Mouse (Mus musculus) kidney, embryonic 16.5 days (tissue): Measurements from ENCODE around the gene Map3k5. TPM values are rescaled to one million over a fixed set of nuclear protein-coding genes. Genes with fewer than 3 reads are reported as not detected.

Experiments used
- ATAC-seq: fragments of 200-750 bp; cut with Nextera tagmentation; 2 replicates; pipeline ENCODE4 v1.8.0; 2017; ENCODE audit warnings: moderate TSS enrichment; ENCODE audit not compliant: low FRiP score, low TSS enrichment
- H3K27ac ChIP-seq: fragments of 300-500 bp; sonication (generic); 2 replicates; pipeline ENCODE4 v1.5.1; 2014; ENCODE audit warnings: low read length
- H3K27me3 ChIP-seq: fragments of 300-500 bp; sonication (generic); 2 replicates; pipeline ENCODE4 v1.6.1; 2014; ENCODE audit warnings: low read length, control low read depth, mixed read lengths; ENCODE audit not compliant: insufficient read depth
- H3K36me3 ChIP-seq: fragments of 300-500 bp; sonication (generic); 2 replicates; pipeline ENCODE4 v1.6.1; 2014; ENCODE audit warnings: low read length, control low read depth, mixed read lengths; ENCODE audit not compliant: insufficient read depth
- H3K4me1 ChIP-seq: fragments of 300-500 bp; sonication (generic); 2 replicates; pipeline ENCODE4 v1.6.1; 2014; ENCODE audit warnings: low read length, control low read depth, mixed read lengths; ENCODE audit not compliant: insufficient read depth
- H3K4me2 ChIP-seq: fragments of 300-500 bp; sonication (generic); replicated peaks from 2 replicates; pipeline ENCODE4 v1.6.1; 2014; ENCODE audit warnings: low read depth, low read length
- H3K4me3 ChIP-seq: fragments of 300-500 bp; sonication (generic); 2 replicates; pipeline ENCODE4 v1.5.1; 2014; ENCODE audit warnings: mild to moderate bottlenecking, low read length
- H3K9ac ChIP-seq: fragments of 300-500 bp; sonication (generic); replicated peaks from 2 replicates; pipeline ENCODE4 v1.6.1; 2014; ENCODE audit warnings: low read length
- H3K9me3 ChIP-seq: fragments of 300-500 bp; sonication (generic); 2 replicates; pipeline ENCODE4 v1.6.1; 2016; ENCODE audit warnings: low read length, control low read depth
- WGBS: fragments of 180-500 bp; shearing (Covaris S2); extraction: QIAGEN DNeasy Blood & Tissue Kit; methylation state at CpG from one replicate; pipeline ENCODE4 v1.1.7; 2014; 5-methylcytosine and 5-hydroxymethylcytosine counted together
- polyA plus RNA-seq: library from polyadenylated mRNA; unstranded; fragments of >200 nt; fragmentation: Nextera tagmentation; extraction: Ambion mirVana; gene quantifications from 2 replicates; pipeline ENCODE4 v1.2.1, GENCODE M21; 2015

Gene Map3k5
- polyA plus RNA-seq, 1 experiment from 2014 or later: 2.4 TPM

DNA sequence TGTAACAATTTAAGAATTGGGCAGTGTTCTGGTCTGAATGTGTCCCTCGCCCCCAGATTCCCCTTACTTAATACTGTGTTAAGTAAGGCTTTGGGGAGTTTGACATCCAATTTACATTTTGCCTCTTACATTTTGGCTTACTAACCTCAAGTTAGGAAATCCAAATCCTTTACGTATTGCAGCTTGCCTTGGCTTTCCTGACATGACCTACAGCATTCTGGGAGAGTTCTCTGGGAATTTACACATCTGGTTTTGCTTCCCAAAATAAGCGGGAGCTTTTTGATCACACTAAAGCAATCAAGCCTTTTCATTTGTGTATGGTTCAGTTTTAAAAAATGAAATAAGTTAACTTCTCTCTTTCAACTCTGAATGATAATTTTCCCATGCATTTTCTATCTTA, 1.3 kb upstream of the Map3k5 start:
- H3K9ac ChIP-seq: no peak overlapping the region
- no peak for ATAC-seq

DNA sequence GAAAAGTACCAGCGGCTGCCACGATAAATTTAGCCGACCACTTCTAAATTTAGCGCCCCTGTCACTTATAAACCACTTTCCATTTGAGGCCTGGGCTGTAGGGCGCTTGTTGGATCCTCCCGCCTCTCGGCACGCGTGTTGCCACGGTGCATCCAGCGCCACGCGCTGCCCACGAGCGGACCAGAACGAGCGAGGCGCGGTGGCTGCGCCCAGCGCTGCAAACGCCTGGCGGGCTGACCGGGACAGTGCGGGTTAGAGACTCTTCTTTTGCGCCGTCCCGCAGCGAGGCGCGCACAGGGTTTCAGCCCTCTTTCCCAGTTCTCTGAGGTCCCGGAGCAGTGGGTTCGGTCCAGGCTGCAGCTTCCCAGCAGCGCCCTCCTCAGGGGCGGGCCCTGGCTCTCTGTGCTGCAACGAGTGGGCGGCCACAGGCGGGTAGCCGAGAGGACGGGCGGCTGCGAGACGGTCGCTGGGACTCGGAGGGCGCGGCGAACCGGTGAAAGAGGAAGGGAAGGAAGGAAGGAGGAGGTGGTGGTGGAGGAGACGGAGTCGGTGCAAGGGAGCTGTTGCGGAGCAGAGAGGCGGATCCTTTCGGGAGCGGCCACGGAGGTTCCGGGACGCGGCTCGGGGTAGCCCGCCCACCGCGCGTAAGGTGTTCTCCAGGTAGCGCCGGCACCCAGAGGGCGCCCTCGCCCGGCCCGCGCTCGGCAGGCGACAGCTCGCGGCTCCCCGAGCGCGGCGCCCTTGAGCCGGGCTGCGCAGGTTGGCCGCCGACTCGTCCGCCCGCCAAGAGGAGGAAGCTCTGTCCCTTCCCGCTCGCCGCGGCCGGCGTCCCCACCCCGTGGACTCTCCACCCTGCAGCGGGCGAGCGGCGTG, 525 bp upstream of the Map3k5 start:
- H3K9ac ChIP-seq: peak overlapping the region; percentile 87
- H3K4me2 ChIP-seq: peak overlapping the region; percentile 89
- H3K4me3 ChIP-seq: peak overlapping the region; percentile 79
- no peaks in the 10 kb centered on the region for H3K9me3 ChIP-seq
- under 1% methylated on average over 87 of the region's 97 CpGs for WGBS
- H3K4me1 ChIP-seq: peaks cover 23% of the 10 kb centered on the region
- H3K27me3 ChIP-seq: peaks cover 4% of the 10 kb centered on the region; the same call in 1 of the 2 replicates
- no peaks in the 10 kb centered on the region for H3K36me3 ChIP-seq
- ATAC-seq: peak; percentile 94
- peak overlapping the region; percentile 69 for H3K27ac ChIP-seq

More for the DNA sequence above, 1.3 kb upstream of the Map3k5 start:
- Histone ChIP-seq H3K27ac (no peak overlapping the region), H3K27me3 (peaks cover 4% of the 10 kb centered on the region; the same call in 1 of the 2 replicates), H3K4me2 (peak overlapping the region; percentile 89), H3K4me1 (peaks cover 16% of the 10 kb centered on the region), H3K4me3 (peak overlapping the region; percentile 79), H3K9me3 (no peaks in the 10 kb centered on the region), H3K36me3 (no peaks in the 10 kb centered on the region)
- WGBS: 38% methylated on average over 3 of the region's 3 CpGs

DNA sequence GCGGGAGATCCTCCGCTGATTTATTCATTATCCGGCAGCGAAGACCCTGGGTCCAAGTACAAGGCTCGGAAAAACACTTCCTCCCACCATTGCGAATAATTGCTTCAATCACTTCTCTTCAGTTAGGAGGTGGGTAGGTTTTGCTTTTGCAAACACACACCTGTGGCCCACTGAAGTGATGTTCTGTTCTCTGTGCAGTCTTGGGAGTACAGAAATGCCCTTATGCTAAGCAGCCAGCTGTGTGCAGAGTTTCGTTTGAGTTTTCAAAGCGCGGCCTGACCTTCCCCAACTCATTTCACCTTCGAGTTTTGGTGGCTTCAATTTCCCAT, 987 bp downstream of the Map3k5 start:
- peaks cover 4% of the 10 kb centered on the region; the same call in 1 of the 2 replicates for H3K27me3 ChIP-seq
- peaks cover 39% of the 10 kb centered on the region for H3K4me1 ChIP-seq
- WGBS: 4% methylated on average over 10 of the region's 10 CpGs
- ATAC-seq: no peak
- H3K36me3 ChIP-seq: no peaks in the 10 kb centered on the region
- peak overlapping the region; percentile 79 for H3K4me3 ChIP-seq
- peak overlapping the region; percentile 89 for H3K4me2 ChIP-seq
- H3K9me3 ChIP-seq: no peaks in the 10 kb centered on the region
- H3K27ac ChIP-seq: peak overlapping the region; percentile 0; the same call in 1 of the 2 replicates
- H3K9ac ChIP-seq: peak overlapping the region; percentile 87

DNA sequence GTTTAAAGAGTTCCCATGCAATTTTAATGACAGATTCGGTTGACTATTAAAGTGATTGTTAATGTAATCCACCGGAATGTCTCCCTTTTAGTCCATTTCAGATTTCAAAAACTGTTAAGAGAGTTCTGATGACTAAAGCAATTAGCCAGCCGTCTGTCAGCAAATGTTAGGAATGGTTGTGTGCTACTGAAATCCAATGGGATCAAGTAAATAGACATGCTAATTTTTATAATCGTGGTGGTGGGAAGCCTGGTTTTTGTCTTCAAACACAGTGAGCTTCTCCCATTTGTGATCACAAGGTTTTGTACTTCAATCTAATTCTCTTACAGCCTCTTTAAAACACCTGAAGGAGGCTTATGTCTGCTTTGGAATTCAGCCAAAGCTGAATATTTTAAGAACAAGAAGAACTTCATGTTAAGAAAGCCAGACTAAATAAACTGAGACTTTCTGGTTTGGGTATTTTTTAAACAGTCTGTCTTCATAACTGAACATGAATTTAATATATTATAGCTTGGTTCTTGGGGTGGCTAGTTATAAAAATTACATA, 1.6 kb downstream of the Map3k5 start:
- no peak for ATAC-seq
- H3K27ac ChIP-seq: no peak overlapping the region
- H3K4me1 ChIP-seq: peaks cover 43% of the 10 kb centered on the region
- H3K36me3 ChIP-seq: no peaks in the 10 kb centered on the region
- H3K27me3 ChIP-seq: peaks cover 4% of the 10 kb centered on the region; the same call in 1 of the 2 replicates
- peak overlapping the region; percentile 22 for H3K4me3 ChIP-seq
- H3K9me3 ChIP-seq: no peaks in the 10 kb centered on the region
- WGBS: 55% methylated on average over 4 of the region's 4 CpGs
- H3K4me2 ChIP-seq: peak overlapping the region; percentile 89
- H3K9ac ChIP-seq: no peak overlapping the region

DNA sequence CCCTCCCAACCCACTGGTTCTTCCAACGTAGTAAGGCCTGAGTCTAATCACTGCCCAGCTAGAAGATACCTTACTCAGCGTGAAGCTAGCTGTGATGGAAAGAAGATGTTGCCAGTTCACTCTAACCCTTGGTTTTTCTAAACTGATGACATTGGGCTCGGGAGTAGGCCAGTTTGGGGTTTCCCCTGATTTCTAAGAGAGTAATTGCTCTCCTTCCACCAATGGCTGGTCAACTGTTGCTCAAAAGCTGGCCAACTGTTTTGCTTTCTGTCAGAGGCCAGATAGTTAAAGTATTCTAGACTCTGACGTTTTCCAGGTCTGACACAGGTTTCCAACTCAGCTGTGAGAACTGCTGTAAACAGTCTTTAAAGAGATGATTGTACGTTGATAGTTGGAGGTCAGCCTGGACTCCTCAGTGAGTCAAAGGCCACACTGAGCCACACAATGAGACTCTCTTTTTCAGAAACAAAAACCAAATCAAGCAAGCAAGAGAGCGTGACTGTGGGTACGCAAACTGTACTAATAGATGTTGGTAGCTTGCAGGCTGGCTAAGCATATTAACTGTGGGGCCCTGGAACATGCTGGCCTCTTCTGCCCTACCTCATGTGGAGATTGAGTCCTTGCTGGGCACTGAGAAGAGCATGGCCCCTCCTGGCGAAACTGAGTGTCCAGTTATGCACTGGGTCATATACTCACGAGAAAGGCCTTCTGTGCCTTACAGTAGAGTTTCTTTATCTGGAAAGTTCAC, 2.9 kb downstream of the Map3k5 start:
- Histone ChIP-seq H3K9ac (no peak overlapping the region), H3K4me3 (no peak overlapping the region), H3K9me3 (no peaks in the 10 kb centered on the region), H3K4me1 (peaks cover 50% of the 10 kb centered on the region), H3K27ac (peak overlapping the region; percentile 35; the same call in 1 of the 2 replicates), H3K36me3 (no peaks in the 10 kb centered on the region), H3K27me3 (peaks cover 3% of the 10 kb centered on the region; the same call in 1 of the 2 replicates), H3K4me2 (peak overlapping the region; percentile 29; the same call in 1 of the 2 replicates)
- 61% methylated on average over 9 of the region's 9 CpGs for WGBS
- no peak for ATAC-seq

DNA sequence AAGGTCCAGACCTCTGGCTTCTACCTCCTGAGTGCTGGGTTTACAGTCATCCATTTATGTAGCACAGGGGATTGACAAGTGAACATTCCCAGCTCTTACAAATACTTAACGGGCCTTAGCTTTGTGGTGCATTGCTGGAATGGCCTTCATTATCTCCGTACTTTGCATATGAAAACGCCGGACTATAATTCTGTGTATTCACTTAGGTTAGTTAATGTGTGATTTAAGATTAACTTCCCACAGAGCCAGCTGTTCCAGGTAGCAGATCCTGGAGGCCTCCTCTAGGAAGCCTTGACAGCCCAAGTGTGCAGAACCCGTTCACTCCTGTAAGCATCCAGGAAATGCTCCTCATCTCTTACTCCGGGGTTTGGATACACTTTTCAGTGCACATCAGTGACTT, 4.5 kb downstream of the Map3k5 start:
- Histone ChIP-seq H3K4me1 (peaks cover 50% of the 10 kb centered on the region), H3K27ac (peak overlapping the region; percentile 55; the same call in 1 of the 2 replicates), H3K27me3 (no peaks in the 10 kb centered on the region), H3K4me2 (peak overlapping the region; percentile 3; the same call in 1 of the 2 replicates), H3K4me3 (no peak overlapping the region), H3K36me3 (no peaks in the 10 kb centered on the region), H3K9ac (no peak overlapping the region), H3K9me3 (no peaks in the 10 kb centered on the region)
- 64% methylated on average over 6 of the region's 6 CpGs for WGBS
- no peak for ATAC-seq

DNA sequence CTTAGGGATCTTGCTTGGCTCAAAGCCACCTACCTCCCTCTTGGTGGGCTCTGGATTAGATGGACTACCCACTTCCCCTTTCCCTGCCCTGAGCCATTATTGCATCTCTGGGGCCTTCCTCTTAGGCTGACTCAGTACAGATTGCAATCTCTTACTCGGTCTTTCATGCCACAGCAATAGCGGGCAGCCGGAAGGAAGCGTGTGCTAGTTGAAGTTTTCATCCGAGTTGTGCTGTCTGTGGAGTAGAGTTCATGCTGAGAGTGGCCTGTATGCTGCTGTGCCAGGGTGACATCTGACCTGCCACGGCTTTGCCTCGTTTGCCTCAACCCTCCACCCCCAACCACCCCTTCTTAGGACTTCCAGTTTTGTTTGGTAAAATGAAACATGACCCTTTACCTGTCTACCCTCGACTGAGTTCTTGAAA, 5.0 kb downstream of the Map3k5 start:
- H3K36me3 ChIP-seq: no peaks in the 10 kb centered on the region
- peak overlapping the region; percentile 3; the same call in 1 of the 2 replicates for H3K4me2 ChIP-seq
- no peak overlapping the region for H3K9ac ChIP-seq
- H3K9me3 ChIP-seq: no peaks in the 10 kb centered on the region
- no peaks in the 10 kb centered on the region for H3K27me3 ChIP-seq
- peak overlapping the region; percentile 37 for H3K27ac ChIP-seq
- ATAC-seq: peak; percentile 34
- WGBS: 34% methylated on average over 8 of the region's 8 CpGs
- peaks cover 50% of the 10 kb centered on the region for H3K4me1 ChIP-seq
- no peak overlapping the region for H3K4me3 ChIP-seq

DNA sequence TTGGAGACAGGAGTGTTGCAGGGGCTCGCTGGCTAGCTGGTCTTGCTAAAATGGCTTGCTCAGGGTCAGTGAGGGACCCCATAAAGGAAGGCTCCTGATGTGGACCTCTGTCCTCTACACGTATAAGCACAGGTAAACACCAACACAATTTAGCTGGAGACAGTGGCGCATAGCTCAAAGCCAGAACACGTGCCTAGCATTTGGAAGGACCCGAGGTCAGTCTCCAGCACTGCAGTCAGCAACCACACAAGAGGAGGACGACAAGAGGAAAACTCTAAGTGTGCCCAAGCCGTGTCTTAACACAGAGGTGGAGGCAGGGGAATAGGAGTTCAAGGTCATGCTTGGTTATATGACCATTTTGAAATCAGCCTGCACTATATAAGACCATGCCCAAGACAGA, 5.9 kb downstream of the Map3k5 start:
- Histone ChIP-seq H3K4me2 (no peak overlapping the region), H3K9ac (no peak overlapping the region), H3K36me3 (no peaks in the 10 kb centered on the region), H3K9me3 (no peaks in the 10 kb centered on the region), H3K4me3 (no peak overlapping the region), H3K4me1 (peaks cover 50% of the 10 kb centered on the region), H3K27ac (peak overlapping the region; percentile 37; the same call in 1 of the 2 replicates), H3K27me3 (no peaks in the 10 kb centered on the region)
- 82% methylated on average over 7 of the region's 7 CpGs for WGBS
- no peak for ATAC-seq

DNA sequence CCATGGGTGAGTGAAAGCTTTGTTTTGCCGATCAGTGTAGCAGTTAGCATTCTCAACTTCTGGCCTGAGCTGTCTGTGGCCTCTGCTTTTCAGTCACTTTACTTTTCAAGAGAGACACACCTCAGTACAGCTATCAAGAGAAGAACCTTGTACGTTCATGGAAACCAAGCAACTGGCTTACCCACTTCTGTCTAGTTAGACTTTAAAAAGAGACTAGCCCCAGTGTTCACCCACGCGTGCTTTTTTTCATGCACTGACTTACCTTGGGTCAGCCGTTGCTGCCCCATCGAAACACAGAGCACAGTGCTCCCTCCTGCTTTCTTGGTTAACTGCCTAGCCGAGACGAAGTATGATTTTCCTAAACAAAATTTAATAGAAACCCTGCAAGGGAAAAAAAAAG, 6.4 kb downstream of the Map3k5 start:
- Histone ChIP-seq H3K4me3 (no peak overlapping the region), H3K9ac (no peak overlapping the region), H3K4me2 (no peak overlapping the region), H3K9me3 (no peaks in the 10 kb centered on the region), H3K27me3 (no peaks in the 10 kb centered on the region), H3K36me3 (no peaks in the 10 kb centered on the region), H3K4me1 (peaks cover 50% of the 10 kb centered on the region), H3K27ac (peak overlapping the region; percentile 23; the same call in 1 of the 2 replicates)
- ATAC-seq: no peak
- WGBS: 70% methylated on average over 8 of the region's 8 CpGs
